Mouse (Mus musculus): ENCODE results near the gene Atat1.

Atat1 gene

GRCm38 (mm10) chr17:35873774-35874519 is 35.9 kb downstream of the Atat1 start:
- no peak for DNase-seq (ENCODE audit: low spot score)

- DNase-seq (ENCODE audit: low spot score) = no peak
Observed at GRCm38 (mm10) chr17:35870884-35871696, 38.8 kb downstream of the Atat1 start.

DNA sequence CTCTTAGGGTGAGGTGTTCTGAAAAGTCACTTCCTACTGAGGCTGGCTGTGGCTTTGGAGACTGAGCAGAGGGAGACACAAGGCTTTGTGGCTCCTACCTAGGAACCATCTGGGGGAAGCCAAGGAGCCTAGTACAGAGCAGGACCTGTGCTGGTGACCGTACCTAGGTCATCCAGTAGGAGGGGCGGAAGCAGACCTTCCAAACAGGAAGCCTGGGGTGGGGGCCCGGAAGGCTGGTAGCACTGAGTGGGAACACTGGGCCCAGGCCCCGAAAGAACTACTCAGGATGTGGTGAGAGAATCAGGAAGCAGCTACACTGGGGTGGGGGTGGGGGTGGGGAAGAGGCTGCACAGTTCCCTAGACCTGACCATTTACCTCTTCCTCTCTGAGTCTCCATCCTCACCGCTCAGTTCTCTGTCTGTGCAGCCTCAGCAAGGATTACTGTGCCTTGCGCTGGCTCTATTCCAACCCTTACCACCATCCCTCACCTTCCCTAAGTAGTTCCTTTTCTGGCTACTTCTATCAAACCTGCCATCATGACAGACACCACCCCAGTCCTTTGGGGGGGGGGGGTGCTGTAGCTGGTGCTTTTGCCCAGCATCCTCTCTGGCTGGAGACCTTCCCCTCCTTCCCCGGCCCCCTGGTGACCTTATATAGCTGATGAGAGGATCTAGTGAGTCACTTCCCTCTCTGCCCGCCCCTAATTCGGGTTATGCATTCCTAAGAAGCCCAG is 39.6 kb downstream of the Atat1 start:
- no peak for DNase-seq (ENCODE audit: low spot score)

DNA sequence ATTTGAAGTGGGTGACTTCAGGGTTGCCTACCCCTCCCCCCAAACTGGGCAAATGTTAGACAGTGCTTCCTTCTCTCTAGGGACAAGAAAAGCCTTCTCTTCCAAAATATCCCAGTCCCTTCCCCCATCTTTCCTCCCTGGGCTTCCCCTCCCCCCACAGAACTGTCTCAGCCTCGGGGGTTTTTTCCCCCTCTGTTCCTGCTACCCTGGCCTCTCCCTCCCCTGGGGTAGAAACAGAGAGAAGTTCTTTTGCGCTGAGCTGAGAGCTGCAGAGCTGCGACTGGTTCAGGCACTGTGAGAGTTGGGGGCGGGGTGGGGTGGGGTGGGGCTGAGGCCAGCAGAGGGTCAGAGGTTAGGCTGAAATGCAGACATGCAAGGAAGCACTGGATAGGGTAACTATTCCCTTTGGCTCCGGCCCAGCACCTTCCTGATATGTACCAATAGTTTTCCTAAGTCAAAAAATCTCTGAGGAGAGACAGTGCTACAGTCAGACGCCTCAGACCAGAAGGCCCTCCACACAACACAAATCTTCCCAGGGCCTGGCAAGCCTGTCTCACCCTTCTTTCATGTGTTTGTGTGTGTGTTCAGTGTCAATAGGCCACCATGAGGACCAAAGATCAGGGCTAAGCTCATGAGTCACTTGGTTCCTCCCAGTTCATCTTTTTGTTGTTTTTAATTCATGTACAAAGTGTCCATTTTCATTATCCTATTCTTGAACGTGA is 40.4 kb downstream of the Atat1 start:
- DNase-seq (ENCODE audit: low spot score) = no peak

GRCm38 (mm10) chr17:35868961-35869345 is 40.9 kb downstream of the Atat1 start:
- no peak for DNase-seq (ENCODE audit: low spot score)

GRCm38 (mm10) chr17:35868165-35868820 is 41.6 kb downstream of the Atat1 start:
- no peak for DNase-seq (ENCODE audit: low spot score)

DNA sequence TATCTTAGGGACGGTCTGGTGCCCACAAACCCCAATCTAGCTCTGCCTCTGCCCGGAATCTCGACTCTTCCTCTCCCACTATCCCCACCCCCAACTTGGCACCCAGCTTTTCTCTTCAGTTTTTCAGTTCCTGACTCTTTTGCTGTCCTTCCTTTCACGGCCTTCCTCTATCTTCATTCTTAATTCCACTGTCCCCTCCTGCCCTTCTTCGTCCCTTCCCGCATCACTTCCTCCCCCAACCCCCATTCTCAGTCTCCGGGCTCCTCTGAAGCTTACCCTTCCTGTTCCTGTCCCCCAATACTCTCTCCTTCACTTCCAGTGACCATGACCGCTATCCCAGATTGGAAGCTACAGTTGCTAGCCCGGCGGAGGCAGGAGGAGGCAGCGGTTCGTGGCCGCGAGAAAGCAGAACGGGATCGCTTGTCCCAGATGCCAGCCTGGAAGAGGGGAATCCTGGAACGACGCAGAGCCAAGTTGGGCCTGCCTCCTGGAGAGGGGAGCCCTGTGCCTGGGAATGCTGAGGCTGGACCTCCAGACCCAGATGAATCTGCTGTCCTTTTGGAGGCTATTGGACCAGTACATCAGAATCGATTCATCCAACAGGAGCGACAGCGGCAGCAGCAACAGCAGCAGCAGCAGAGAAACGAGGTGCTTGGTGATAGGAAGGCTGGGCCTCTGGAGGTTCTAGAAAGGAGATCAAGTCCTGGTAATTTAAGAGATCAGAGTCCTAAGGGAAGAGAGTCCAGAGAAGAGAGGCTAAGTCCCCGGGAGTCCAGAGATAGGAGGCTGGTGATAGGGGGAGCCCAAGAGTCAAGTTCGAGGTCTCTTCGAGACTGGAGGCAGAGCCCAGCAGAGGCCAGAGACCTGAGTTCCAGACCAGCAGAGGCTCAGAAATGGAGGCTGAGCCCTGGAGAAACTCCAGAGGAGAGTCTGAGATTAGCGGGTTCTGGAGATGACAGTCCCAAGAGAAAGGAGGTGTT is 42.7 kb downstream of the Atat1 start:
- no peak for DNase-seq (ENCODE audit: low spot score)

GRCm38 (mm10) chr17:35866281-35866831 is 43.5 kb downstream of the Atat1 start:
- no peak for DNase-seq (ENCODE audit: low spot score)

DNA sequence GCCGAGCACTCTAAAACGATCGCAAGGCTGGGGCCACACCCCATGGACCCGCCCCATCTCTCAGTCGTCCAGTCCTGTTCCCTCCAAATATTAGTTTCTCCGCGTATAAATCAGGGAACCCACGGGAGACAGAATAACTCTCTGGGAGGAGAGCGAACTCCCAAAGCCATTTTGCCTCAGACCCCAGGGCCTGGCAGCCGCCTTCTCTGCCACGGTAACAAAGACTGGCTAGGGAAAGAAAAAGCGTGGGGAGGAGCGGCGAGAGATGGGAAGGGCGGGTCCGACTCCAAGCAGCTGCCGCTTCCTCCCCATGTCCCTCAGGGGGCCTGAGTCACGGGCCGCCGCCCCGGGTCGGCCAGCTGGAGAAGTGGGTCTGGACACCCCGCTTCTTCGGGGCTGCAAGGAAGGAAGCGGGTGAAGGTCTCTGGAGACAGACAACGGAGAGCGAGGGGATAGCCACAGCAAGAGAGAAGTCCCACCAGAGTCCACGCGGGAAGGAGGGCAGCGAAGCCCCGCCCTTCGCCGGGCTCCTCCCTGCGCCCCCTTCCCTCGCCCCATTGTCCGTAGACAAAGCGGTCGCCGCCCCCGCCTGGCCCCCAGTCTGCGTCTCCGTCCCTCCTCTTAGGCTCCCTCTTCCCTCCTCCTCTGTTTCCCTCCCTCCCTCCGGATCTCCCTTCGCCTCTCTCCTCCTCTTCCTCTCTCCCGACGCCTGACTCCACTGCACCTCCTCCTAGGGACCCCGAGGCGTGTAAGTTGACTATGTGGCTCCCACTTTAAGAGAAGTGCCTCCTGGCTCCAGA is 44.2 kb downstream of the Atat1 start, which contains the start of gene Ppp1r18:
TSS of gene Ppp1r18 (plus strand) at position 113 of the 800 bp plus-strand sequence.
- DNase-seq (ENCODE audit: low spot score) = no peak

DNA sequence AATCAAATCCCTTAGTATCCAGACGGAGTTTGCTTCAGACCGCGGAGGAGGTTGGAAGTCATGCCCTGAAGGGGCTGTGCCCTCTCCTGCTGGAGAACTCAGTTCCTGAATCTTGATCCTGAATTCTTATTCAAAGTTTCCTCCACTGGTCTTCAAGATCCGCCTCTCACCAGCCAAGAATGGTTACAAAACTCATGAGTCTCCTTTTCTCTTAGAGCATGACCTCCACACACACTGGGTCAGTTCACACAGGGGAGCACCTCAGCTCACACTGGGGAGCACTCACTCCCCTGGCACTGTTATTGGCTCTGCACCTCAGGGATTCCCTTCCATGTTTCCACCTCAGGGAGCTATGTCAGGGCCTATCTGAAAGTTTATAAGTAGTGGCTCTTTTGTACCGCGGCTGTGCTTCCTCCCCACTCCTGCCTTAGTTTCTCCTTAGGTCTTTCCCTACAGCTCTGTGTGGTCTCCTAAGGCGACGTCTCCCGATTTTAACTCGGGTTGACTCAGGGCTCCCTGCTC is 45.0 kb downstream of the Atat1 start:
- DNase-seq (ENCODE audit: low spot score) = no peak

GRCm38 (mm10) chr17:35861198-35861857 is 48.5 kb downstream of the Atat1 start, which contains the start of gene Nrm:
Gene Nrm (plus strand): TSS chr17:35861318.
- no peak for DNase-seq (ENCODE audit: low spot score)

- DNase-seq (ENCODE audit: low spot score) = no peak
Observed at GRCm38 (mm10) chr17:35860831-35861197, 49.1 kb downstream of the Atat1 start.

DNA sequence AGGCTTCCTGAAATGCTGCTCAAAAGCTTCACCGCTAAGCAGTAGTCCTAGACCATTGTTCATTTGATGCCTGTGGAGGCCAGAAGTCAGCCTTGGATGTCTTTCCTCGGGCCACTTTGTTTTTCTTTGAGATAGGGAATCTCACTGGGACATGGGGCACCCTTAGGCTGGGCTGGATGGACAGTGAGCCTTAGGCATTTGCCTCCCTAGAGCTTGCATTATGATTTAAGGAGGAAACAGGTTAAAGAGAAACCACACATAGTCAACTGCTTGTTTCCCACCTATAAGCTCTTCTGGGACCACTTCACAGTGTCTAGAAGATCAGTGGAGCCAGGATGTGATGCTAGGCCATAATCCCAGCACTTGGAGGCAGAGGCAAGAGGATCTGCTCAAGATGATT is 50.0 kb downstream of the Atat1 start:
- no peak for DNase-seq (ENCODE audit: low spot score)

- DNase-seq (ENCODE audit: low spot score) = no peak
Observed at GRCm38 (mm10) chr17:35859371-35859770, 50.5 kb downstream of the Atat1 start.

GRCm38 (mm10) chr17:35850974-35851373 is 58.9 kb downstream of the Atat1 start:
- no peak for DNase-seq (ENCODE audit: low spot score)

- DNase-seq (ENCODE audit: low spot score) = no peak
Observed at GRCm38 (mm10) chr17:35848112-35848511, 61.8 kb downstream of the Atat1 start.
